Mouse (Mus musculus) heart, embryonic 13.5 days (tissue): Measurements from ENCODE around the gene Dhx40. TPM values are rescaled to one million over a fixed set of nuclear protein-coding genes. Genes with fewer than 3 reads are reported as not detected.
A peak's percentile ranks its signal among the peaks of the same experiment; 100 is the strongest.
"Not testable (repeated sequence)": the region's sequence is repeated elsewhere in the genome, so short reads cannot be mapped to it uniquely, and the experiment has no call there.

Experiments
- ATAC-seq: fragments of 200-750 bp; cut with Nextera tagmentation; 2 replicates; pipeline ENCODE4 v1.8.0; 2017; ENCODE audit warnings: moderate TSS enrichment; ENCODE audit not compliant: insufficient number of reproducible peaks, low FRiP score, low TSS enrichment; ENCODE audit errors: extremely low read depth
- H3K27ac ChIP-seq: fragments of 300-500 bp; sonication (generic); replicated peaks from 2 replicates; pipeline ENCODE4 v1.5.1; 2015; ENCODE audit warnings: moderate library complexity, mild to moderate bottlenecking, inconsistent platforms
- H3K27me3 ChIP-seq: fragments of 300-500 bp; sonication (generic); replicated peaks from 2 replicates; pipeline ENCODE4 v1.6.1; 2015; ENCODE audit warnings: mild to moderate bottlenecking, inconsistent platforms
- H3K36me3 ChIP-seq: fragments of 300-500 bp; sonication (generic); 2 replicates; pipeline ENCODE4 v1.6.1; 2015; ENCODE audit warnings: mild to moderate bottlenecking, inconsistent platforms
- H3K4me1 ChIP-seq: fragments of 300-500 bp; sonication (generic); 2 replicates; pipeline ENCODE4 v1.6.1; 2015; ENCODE audit warnings: inconsistent platforms
- H3K4me2 ChIP-seq: fragments of 300-500 bp; sonication (generic); 2 replicates; pipeline ENCODE4 v1.6.1; 2015; ENCODE audit warnings: inconsistent platforms, mild to moderate bottlenecking, moderate library complexity
- H3K4me3 ChIP-seq: fragments of 300-500 bp; sonication (generic); 2 replicates; pipeline ENCODE4 v1.5.1; 2015; ENCODE audit warnings: moderate library complexity, mild to moderate bottlenecking, inconsistent platforms
- H3K9ac ChIP-seq: fragments of 300-500 bp; sonication (generic); 2 replicates; pipeline ENCODE4 v1.6.1; 2015; ENCODE audit warnings: inconsistent platforms, mild to moderate bottlenecking, moderate library complexity
- H3K9me3 ChIP-seq: fragments of 300-500 bp; sonication (generic); 2 replicates; pipeline ENCODE4 v1.6.1; 2016; ENCODE audit warnings: inconsistent platforms
- WGBS: fragments of 180-500 bp; shearing (Covaris S2); methylation state at CpG from one replicate; pipeline ENCODE4 v1.1.7; 2015; ENCODE audit warnings: mixed read lengths; 5-methylcytosine and 5-hydroxymethylcytosine counted together
- polyA plus RNA-seq: library from polyadenylated mRNA; unstranded; fragments of >200 nt; fragmentation: Nextera tagmentation; extraction: Ambion mirVana; gene quantifications from 2 replicates; pipeline ENCODE4 v1.2.1, GENCODE M21; 2015

Gene Dhx40
- polyA plus RNA-seq, 1 experiment from 2014 or later: 13.5 TPM

DNA sequence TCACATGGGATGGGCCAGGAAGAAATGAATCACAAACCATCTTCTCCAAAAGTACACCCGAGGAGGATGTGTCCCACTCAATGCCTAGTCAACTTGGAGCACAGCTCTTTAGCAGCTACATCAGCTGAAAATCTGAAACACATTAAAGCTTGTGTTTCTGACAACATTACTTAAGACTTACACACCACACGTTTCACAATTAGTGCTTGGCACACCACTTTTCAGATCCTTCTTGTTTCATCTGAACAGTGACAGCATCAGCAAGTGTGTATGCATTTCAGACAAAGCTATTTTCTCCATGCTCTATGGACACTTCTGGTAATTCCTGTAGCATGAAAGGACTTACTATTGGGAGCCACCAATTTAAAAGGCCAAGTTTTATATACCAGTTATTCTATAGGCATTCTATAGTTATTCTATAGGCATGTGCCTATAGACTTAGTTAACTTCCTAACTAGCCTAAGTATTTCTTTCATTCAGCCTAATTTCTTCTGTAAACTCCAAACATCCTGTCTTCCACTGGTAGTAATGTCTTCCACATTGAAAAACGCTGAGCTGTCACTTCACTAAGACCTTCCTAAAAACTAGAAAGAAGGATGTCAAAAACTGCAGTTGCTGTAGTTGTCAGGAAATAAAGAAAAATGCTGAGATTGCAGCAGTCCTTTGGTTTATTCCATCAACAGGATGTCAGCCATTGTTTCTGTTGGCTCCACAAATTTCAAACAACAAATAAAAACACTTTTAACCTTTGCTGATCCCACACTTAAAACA is 61.7 kb downstream of the Dhx40 start:
- no peak for ATAC-seq
- peaks cover 4% of the 10 kb centered on the region; the same call in 1 of the 2 replicates for H3K36me3 ChIP-seq
- H3K9ac ChIP-seq: no peak overlapping the region
- peak overlapping the region; percentile 22 for H3K4me2 ChIP-seq
- H3K27me3 ChIP-seq: no peaks in the 10 kb centered on the region
- H3K9me3 ChIP-seq: no peaks in the 10 kb centered on the region
- peak overlapping the region; percentile 38; the same call in 1 of the 2 replicates for H3K27ac ChIP-seq
- 56% methylated on average over 3 of the region's 3 CpGs for WGBS
- peaks cover 81% of the 10 kb centered on the region for H3K4me1 ChIP-seq
- H3K4me3 ChIP-seq: no peak overlapping the region

GRCm38 (mm10) chr11:86742605-86743004 is 64.9 kb downstream of the Dhx40 start:
- peaks cover 80% of the 10 kb centered on the region for H3K4me1 ChIP-seq
- H3K9me3 ChIP-seq: no peaks in the 10 kb centered on the region
- 0% methylated on average over 2 of the region's 2 CpGs for WGBS
- H3K36me3 ChIP-seq: 0 out of 2 replicates have a peak, but pooled peaks cover 4% of the 10 kb centered on the region
- H3K27me3 ChIP-seq: no peaks in the 10 kb centered on the region
- 0 out of 2 replicates have a peak overlapping the region, but pooled peaks have one; percentile 8 for H3K4me3 ChIP-seq
- H3K27ac ChIP-seq: peak overlapping the region; percentile 74
- H3K9ac ChIP-seq: 0 out of 2 replicates have a peak overlapping the region, but pooled peaks have one; percentile 40
- peak overlapping the region; percentile 52 for H3K4me2 ChIP-seq
- peak; percentile 74; the same call in 1 of the 2 replicates for ATAC-seq

DNA sequence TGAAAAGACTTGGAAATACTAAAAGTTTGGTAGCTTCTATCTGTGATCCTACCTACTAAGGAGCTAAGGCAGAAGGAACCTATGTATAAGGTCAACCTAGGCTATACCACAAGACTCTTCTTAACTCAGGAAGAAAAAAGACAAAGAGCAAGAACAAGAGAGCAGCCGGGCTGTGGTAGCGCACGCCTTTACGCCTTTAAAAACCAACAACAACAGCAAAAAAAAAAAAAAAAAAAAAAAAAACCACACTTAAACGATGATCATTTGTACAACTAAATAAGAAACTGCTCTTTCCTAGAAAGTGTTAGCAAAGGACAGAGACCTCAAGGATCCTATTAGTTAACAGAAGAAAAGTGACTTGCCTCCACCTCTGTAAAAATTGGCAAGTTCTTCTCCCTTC is 66.0 kb downstream of the Dhx40 start:
- Histone ChIP-seq H3K4me2 (peak overlapping the region; percentile 52; the same call in 1 of the 2 replicates), H3K27me3 (no peaks in the 10 kb centered on the region)

DNA sequence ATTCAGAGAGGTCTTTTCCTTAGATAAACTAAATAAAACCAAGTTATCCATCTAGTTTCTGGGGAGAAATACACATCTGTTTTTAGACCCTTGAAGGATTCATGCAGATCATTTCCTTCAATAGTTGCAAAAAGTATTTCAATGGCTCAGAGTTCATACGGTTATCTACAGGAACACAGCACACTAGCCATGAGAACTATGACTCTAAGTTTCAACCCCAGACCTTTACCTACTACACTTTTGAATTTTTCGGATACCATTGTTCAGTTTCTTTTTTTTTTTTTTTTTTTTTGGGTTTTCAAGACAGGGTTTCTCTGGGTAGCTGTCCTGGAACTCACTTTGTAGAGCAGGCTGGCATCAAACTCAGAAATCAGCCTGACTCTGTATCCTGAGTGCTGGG is 68.1 kb downstream of the Dhx40 start:
- WGBS: 68% methylated on average over 2 of the region's 2 CpGs
- Histone ChIP-seq H3K9ac (no peak overlapping the region), H3K27ac (no peak overlapping the region), H3K4me1 (peaks cover 71% of the 10 kb centered on the region), H3K4me3 (no peak overlapping the region), H3K27me3 (no peaks in the 10 kb centered on the region), H3K4me2 (peak overlapping the region; percentile 11; the same call in 1 of the 2 replicates), H3K36me3 (peaks cover 22% of the 10 kb centered on the region), H3K9me3 (no peaks in the 10 kb centered on the region)
- no peak for ATAC-seq

More for the DNA sequence above, 66.0 kb downstream of the Dhx40 start:
- Histone ChIP-seq H3K4me1 (peaks cover 74% of the 10 kb centered on the region), H3K27ac (0 out of 2 replicates have a peak overlapping the region, but pooled peaks have one; percentile 74), H3K4me3 (no peak overlapping the region), H3K36me3 (peaks cover 7% of the 10 kb centered on the region; the same call in 1 of the 2 replicates), H3K9me3 (no peaks in the 10 kb centered on the region), H3K9ac (no peak overlapping the region)
- WGBS: 87% methylated on average over 5 of the region's 5 CpGs
- no peak for ATAC-seq

DNA sequence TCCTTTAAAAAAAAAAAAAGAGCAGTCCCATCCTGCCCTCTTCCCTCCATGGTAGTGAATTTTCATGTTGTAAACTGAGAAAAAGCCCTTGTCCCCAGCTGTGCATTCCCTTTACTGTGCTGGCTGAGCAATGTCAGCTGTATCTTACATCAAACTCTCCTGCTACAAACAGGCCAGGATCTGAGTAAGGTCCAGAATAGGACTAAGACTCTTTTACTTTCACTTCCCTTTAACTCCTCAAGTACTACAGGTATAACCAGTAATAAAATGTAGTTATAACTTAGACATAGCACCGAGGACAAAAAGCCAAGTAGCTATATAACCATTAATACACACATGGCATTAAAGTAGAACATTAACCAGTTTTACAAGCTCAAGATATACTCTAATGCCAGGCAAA is 68.6 kb downstream of the Dhx40 start:
- Histone ChIP-seq H3K4me1 (peaks cover 74% of the 10 kb centered on the region), H3K27ac (0 out of 2 replicates have a peak overlapping the region, but pooled peaks have one; percentile 4), H3K4me2 (no peak overlapping the region; the same call in 1 of the 2 replicates), H3K36me3 (peaks cover 27% of the 10 kb centered on the region), H3K27me3 (no peaks in the 10 kb centered on the region), H3K9ac (no peak overlapping the region), H3K9me3 (no peaks in the 10 kb centered on the region), H3K4me3 (no peak overlapping the region)
- WGBS: 93% methylated on average over 1 of the region's 1 CpGs
- no peak for ATAC-seq

DNA sequence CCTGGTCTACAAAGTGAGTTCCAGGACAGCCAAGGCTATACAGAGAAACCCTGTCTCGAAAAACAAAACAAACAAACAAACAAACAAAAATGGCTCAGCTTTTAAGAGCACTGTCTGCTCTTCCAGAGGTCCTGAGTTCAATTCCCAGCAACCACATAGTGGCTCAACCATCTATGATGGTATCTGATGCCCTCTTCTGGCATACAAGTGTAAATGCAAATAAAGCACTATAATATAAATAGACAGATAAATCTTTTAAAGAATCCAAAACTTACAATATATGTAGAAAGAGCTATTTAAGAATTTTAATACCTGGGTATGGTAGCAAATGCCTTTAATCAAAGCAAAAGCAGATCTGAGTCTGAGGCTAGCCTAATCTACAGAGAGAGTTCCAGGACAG is 69.2 kb downstream of the Dhx40 start:
- WGBS: 97% methylated on average over 1 of the region's 1 CpGs
- not testable (repeated sequence) for H3K27ac ChIP-seq, H3K9ac ChIP-seq

GRCm38 (mm10) chr11:86737301-86738000 is 70.1 kb downstream of the Dhx40 start:
- no peak overlapping the region for H3K4me2 ChIP-seq
- no peak for ATAC-seq
- no peaks in the 10 kb centered on the region for H3K9me3 ChIP-seq
- peaks cover 42% of the 10 kb centered on the region for H3K36me3 ChIP-seq
- peaks cover 68% of the 10 kb centered on the region for H3K4me1 ChIP-seq
- 73% methylated on average over 8 of the region's 8 CpGs for WGBS
- no peak overlapping the region for H3K27ac ChIP-seq
- H3K27me3 ChIP-seq: no peaks in the 10 kb centered on the region
- no peak overlapping the region for H3K9ac ChIP-seq
- H3K4me3 ChIP-seq: no peak overlapping the region

More for the DNA sequence above, 69.2 kb downstream of the Dhx40 start:
- not testable (repeated sequence) for H3K27me3 ChIP-seq, H3K4me3 ChIP-seq, H3K4me2 ChIP-seq, ATAC-seq, H3K9me3 ChIP-seq
- H3K36me3 ChIP-seq: peaks cover 34% of the 10 kb centered on the region
- H3K4me1 ChIP-seq: peaks cover 73% of the 10 kb centered on the region

DNA sequence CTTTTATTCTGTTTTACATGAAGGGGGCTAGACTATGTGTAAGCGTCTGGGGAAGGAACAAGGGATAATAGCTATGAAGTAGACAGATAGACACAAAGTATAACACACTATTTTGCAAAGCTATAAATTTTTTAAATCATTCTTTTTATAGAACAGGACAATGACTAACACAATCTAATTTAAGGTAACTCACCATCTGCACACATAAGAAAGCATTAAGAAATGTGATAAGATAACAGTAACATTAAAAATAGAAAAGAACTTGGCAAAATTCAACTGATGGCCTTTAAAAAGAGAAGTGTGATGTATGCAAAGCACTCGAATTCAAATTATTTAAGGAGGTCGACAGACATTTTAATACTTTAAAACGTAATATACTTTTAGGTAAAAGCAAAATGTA is 72.6 kb downstream of the Dhx40 start:
- peaks cover 59% of the 10 kb centered on the region for H3K36me3 ChIP-seq
- H3K27ac ChIP-seq: peak overlapping the region; percentile 69
- no peak for ATAC-seq
- H3K9me3 ChIP-seq: no peaks in the 10 kb centered on the region
- no peak overlapping the region; the same call in 1 of the 2 replicates for H3K9ac ChIP-seq
- no peak overlapping the region for H3K4me3 ChIP-seq
- WGBS: 79% methylated on average over 4 of the region's 4 CpGs
- no peaks in the 10 kb centered on the region for H3K27me3 ChIP-seq
- H3K4me1 ChIP-seq: peaks cover 61% of the 10 kb centered on the region
- 0 out of 2 replicates have a peak overlapping the region, but pooled peaks have one; percentile 8 for H3K4me2 ChIP-seq

DNA sequence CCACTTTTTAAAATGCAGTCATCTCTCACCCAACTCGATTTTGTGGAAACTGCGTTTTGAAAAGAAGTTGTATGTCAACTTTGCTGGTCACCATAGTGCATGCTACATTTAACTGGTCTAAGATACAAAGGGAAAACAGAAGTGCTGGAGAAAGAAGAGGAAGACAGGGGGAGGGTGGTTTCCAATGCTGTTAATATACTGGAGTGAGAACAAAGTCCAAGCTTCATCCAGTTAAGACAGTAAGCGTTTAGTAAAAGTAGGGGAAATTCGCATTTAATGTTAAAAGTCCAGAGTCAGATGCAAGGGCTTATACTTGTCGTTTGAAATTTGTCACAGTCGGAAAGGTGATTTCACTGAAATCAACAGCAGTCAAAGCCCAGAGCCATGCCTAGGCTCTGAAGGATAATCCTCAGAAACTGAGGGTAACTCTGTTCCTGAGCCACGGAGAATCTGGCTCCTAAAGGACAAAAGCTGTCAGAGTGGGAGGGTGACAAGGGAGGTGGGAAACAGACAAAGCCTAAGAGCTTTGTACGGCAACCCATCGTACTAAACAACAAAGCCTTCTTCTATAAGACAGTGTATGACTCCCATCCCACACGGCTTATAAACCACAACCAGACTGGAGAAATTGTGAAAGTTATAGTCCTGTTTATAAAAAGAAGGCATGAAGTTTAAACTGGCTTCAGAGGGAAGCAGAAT is 73.2 kb downstream of the Dhx40 start:
- Histone ChIP-seq H3K36me3 (peaks cover 63% of the 10 kb centered on the region), H3K27ac (peak overlapping the region; percentile 69), H3K4me2 (0 out of 2 replicates have a peak overlapping the region, but pooled peaks have one; percentile 8), H3K9me3 (no peaks in the 10 kb centered on the region), H3K4me3 (no peak overlapping the region), H3K9ac (peak overlapping the region; percentile 59), H3K4me1 (peaks cover 56% of the 10 kb centered on the region), H3K27me3 (no peaks in the 10 kb centered on the region)
- 61% methylated on average over 10 of the region's 10 CpGs for WGBS
- ATAC-seq: no peak

- H3K36me3 ChIP-seq: peaks cover 84% of the 10 kb centered on the region
- H3K4me2 ChIP-seq: peak overlapping the region; percentile 51
- peak overlapping the region; percentile 90 for H3K27ac ChIP-seq
- no peaks in the 10 kb centered on the region for H3K27me3 ChIP-seq
- WGBS: 42% methylated on average over 2 of the region's 2 CpGs
- peak; percentile 79 for ATAC-seq
- no peak overlapping the region for H3K9ac ChIP-seq
- peaks cover 43% of the 10 kb centered on the region for H3K4me1 ChIP-seq
- no peaks in the 10 kb centered on the region for H3K9me3 ChIP-seq
- no peak overlapping the region for H3K4me3 ChIP-seq
These were observed 76.1 kb downstream of the Dhx40 start for GRCm38 (mm10) chr11:86731443-86731842.

GRCm38 (mm10) chr11:86725607-86726006 is 81.9 kb downstream of the Dhx40 start:
- peaks cover 78% of the 10 kb centered on the region for H3K36me3 ChIP-seq
- no peak for ATAC-seq

More at GRCm38 (mm10) chr11:86725607-86726006, 81.9 kb downstream of the Dhx40 start:
- Histone ChIP-seq H3K4me2 (no peak overlapping the region), H3K4me3 (no peak overlapping the region), H3K9me3 (no peaks in the 10 kb centered on the region), H3K27me3 (no peaks in the 10 kb centered on the region), H3K4me1 (peaks cover 1% of the 10 kb centered on the region), H3K9ac (no peak overlapping the region), H3K27ac (no peak overlapping the region)
